Mouse (Mus musculus) limb, embryonic 11.5 days (tissue): ENCODE data around the gene Afap1. TPM values are rescaled to one million over a fixed set of nuclear protein-coding genes. Genes with fewer than 3 reads are reported as not detected.

Source experiments
- ATAC-seq: fragments of 200-750 bp; cut with Nextera tagmentation; 2 replicates; pipeline ENCODE4 v1.8.0; 2017; ENCODE audit warnings: low read depth; ENCODE audit not compliant: insufficient number of reproducible peaks, low FRiP score, low TSS enrichment
- DNase-seq: peaks from one replicate; pipeline ENCODE4 v3.0.0-alpha.2; 2015; ENCODE audit warnings: low spot score
- H3K27ac ChIP-seq: fragments of 300-500 bp; sonication (generic); replicated peaks from 2 replicates; pipeline ENCODE4 v1.5.1; 2014; ENCODE audit warnings: low read depth, mild to moderate bottlenecking, low read length
- H3K27me3 ChIP-seq: fragments of 300-500 bp; sonication (generic); 2 replicates; pipeline ENCODE4 v1.6.1; 2014; ENCODE audit warnings: mild to moderate bottlenecking, low read length, mixed read lengths; ENCODE audit not compliant: control insufficient read depth, insufficient read depth
- H3K36me3 ChIP-seq: fragments of 300-500 bp; sonication (generic); 2 replicates; pipeline ENCODE4 v1.6.1; 2014; ENCODE audit warnings: mild to moderate bottlenecking, low read length, moderate library complexity, mixed read lengths; ENCODE audit not compliant: control insufficient read depth, insufficient read depth
- H3K4me1 ChIP-seq: fragments of 300-500 bp; sonication (generic); 2 replicates; pipeline ENCODE4 v1.6.1; 2014; ENCODE audit warnings: low read length, mixed read lengths; ENCODE audit not compliant: control insufficient read depth, insufficient read depth
- H3K4me2 ChIP-seq: fragments of 300-500 bp; sonication (generic); 2 replicates; pipeline ENCODE4 v1.6.1; 2014; ENCODE audit warnings: low read depth, mild to moderate bottlenecking, moderate library complexity; ENCODE audit not compliant: severe bottlenecking
- H3K4me3 ChIP-seq: fragments of 300-500 bp; sonication (generic); 2 replicates; pipeline ENCODE4 v1.5.1; 2014; ENCODE audit warnings: low read depth, low read length
- H3K9ac ChIP-seq: fragments of 300-500 bp; sonication (generic); 2 replicates; pipeline ENCODE4 v1.6.1; 2014; ENCODE audit warnings: mild to moderate bottlenecking, low read length
- H3K9me3 ChIP-seq: fragments of 300-500 bp; sonication (generic); 2 replicates; pipeline ENCODE4 v1.6.1; 2016; ENCODE audit warnings: low read length; ENCODE audit not compliant: control insufficient read depth
- WGBS: fragments of 180-500 bp; shearing (Covaris S2); extraction: QIAGEN DNeasy Blood & Tissue Kit; methylation state at CpG from one replicate; pipeline ENCODE4 v1.1.7; 2014; 5-methylcytosine and 5-hydroxymethylcytosine counted together
- polyA plus RNA-seq: library from polyadenylated mRNA; unstranded; fragments of >200 nt; fragmentation: Nextera tagmentation; extraction: Ambion mirVana; gene quantifications from 2 replicates; pipeline ENCODE4 v1.2.1, GENCODE M21; 2014

Afap1 gene
- polyA plus RNA-seq, 1 experiment from 2014 or later = 13.7 TPM

GRCm38 (mm10) chr5:35915629-35916300 lies 22.6 kb downstream of the Afap1 start:
- Histone ChIP-seq H3K4me2 (no peak overlapping the region), H3K27ac (no peak overlapping the region), H3K9ac (no peak overlapping the region), H3K4me1 (peaks cover 19% of the 10 kb centered on the region), H3K4me3 (no peak overlapping the region), H3K36me3 (no peaks in the 10 kb centered on the region), H3K9me3 (no peaks in the 10 kb centered on the region), H3K27me3 (no peaks in the 10 kb centered on the region)
- no peak for ATAC-seq
- 60% methylated on average over 12 of the region's 12 CpGs for WGBS
- no peak for DNase-seq

GRCm38 (mm10) chr5:35916666-35917065 lies 23.5 kb downstream of the Afap1 start:
- Histone ChIP-seq H3K36me3 (no peaks in the 10 kb centered on the region), H3K4me3 (no peak overlapping the region), H3K27me3 (no peaks in the 10 kb centered on the region), H3K4me1 (peaks cover 25% of the 10 kb centered on the region), H3K4me2 (no peak overlapping the region), H3K9me3 (no peaks in the 10 kb centered on the region), H3K27ac (no peak overlapping the region), H3K9ac (no peak overlapping the region)
- ATAC-seq (no peak), DNase-seq (no peak)
- 80% methylated on average over 5 of the region's 5 CpGs for WGBS

- Histone ChIP-seq H3K4me2 (no peak overlapping the region), H3K9me3 (no peaks in the 10 kb centered on the region), H3K4me3 (no peak overlapping the region), H3K4me1 (peaks cover 29% of the 10 kb centered on the region), H3K9ac (no peak overlapping the region), H3K36me3 (no peaks in the 10 kb centered on the region), H3K27ac (0 out of 2 replicates have a peak overlapping the region, but pooled peaks have one; percentile 36), H3K27me3 (no peaks in the 10 kb centered on the region)
- whole genome bisulfite sequencing = 24% methylated on average over 8 of the region's 8 CpGs
- DNase-seq = no peak
- ATAC-seq = no peak
Observed at GRCm38 (mm10) chr5:35918387-35918786, 25.3 kb downstream of the Afap1 start.

DNA sequence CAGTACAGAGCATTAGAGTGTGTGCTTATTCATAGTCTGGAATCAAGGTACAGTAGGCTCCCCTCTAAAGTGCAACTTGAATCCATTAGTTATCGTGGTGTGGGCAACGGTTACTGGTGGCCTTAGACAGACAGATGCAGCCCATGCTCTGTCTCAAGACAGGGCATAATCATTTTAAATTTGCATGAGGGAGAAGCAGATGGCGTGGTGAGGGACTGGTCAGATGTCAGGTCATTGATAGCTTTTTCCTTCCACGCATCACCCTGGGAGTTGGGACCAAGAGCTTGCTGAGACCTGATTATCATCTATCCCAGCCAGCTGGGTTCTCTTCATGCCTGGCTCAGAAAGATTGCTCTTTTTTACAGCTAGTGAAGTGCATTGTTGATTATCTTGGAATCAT lies 27.0 kb downstream of the Afap1 start:
- no peak for ATAC-seq
- H3K4me3 ChIP-seq = no peak overlapping the region
- no peak overlapping the region for H3K27ac ChIP-seq
- 75% methylated on average over 4 of the region's 4 CpGs for WGBS
- H3K9ac ChIP-seq = no peak overlapping the region
- H3K36me3 ChIP-seq = no peaks in the 10 kb centered on the region
- H3K4me2 ChIP-seq = no peak overlapping the region
- DNase-seq = no peak
- no peaks in the 10 kb centered on the region for H3K27me3 ChIP-seq
- H3K9me3 ChIP-seq = no peaks in the 10 kb centered on the region
- peaks cover 35% of the 10 kb centered on the region for H3K4me1 ChIP-seq

GRCm38 (mm10) chr5:35920557-35920956 lies 27.4 kb downstream of the Afap1 start:
- ATAC-seq (no peak), DNase-seq (no peak)
- peaks cover 36% of the 10 kb centered on the region for H3K4me1 ChIP-seq
- no peak overlapping the region for H3K9ac ChIP-seq
- H3K27me3 ChIP-seq = no peaks in the 10 kb centered on the region
- no peak overlapping the region for H3K27ac ChIP-seq
- no peak overlapping the region for H3K4me3 ChIP-seq
- H3K4me2 ChIP-seq = no peak overlapping the region
- H3K9me3 ChIP-seq = no peaks in the 10 kb centered on the region
- no peaks in the 10 kb centered on the region for H3K36me3 ChIP-seq

GRCm38 (mm10) chr5:35921141-35921540 lies 28.0 kb downstream of the Afap1 start:
- Histone ChIP-seq H3K36me3 (no peaks in the 10 kb centered on the region), H3K9me3 (no peaks in the 10 kb centered on the region), H3K4me3 (no peak overlapping the region), H3K27me3 (no peaks in the 10 kb centered on the region), H3K9ac (no peak overlapping the region), H3K4me2 (no peak overlapping the region; the same call in 1 of the 2 replicates), H3K4me1 (peaks cover 40% of the 10 kb centered on the region), H3K27ac (no peak overlapping the region)
- DNase-seq = no peak
- 86% methylated on average over 6 of the region's 6 CpGs for WGBS
- ATAC-seq = no peak

DNA sequence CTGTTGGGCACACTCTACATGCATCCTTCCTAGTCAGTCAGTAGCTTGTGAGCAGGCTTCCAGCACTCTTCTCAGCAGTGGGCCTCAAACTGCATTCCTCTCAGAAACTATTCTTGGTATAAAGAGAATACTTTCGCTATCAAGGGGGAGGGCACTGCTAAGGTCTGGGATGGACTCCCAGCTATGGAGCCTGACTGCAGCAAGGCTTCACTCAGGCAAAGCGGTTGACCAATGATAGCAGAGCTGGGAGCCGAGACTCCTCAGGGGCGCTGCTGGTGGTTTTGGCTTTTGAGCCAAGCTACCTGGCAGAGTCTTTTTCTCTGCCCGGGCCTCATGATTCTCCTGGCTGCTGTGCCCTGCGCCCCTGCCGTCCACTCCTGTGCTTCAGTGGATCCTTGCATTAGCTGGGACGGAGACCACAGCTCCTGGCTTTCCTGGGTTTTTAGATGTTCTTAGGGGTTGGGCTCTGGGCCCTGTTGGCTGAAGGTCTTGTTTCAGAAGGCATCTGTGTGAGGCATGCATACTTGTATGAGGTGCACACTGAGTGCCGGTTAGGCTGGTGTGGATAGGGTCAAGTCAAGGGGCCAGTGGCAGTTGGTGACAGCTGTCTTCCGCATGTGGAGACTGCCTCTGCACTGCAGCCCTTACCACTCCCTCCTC lies 28.6 kb downstream of the Afap1 start:
- Histone ChIP-seq H3K9ac (no peak overlapping the region), H3K27me3 (no peaks in the 10 kb centered on the region), H3K4me3 (no peak overlapping the region), H3K4me2 (no peak overlapping the region; the same call in 1 of the 2 replicates), H3K9me3 (no peaks in the 10 kb centered on the region), H3K36me3 (no peaks in the 10 kb centered on the region), H3K27ac (no peak overlapping the region), H3K4me1 (peaks cover 42% of the 10 kb centered on the region)
- DNase-seq = peak; percentile 55
- 46% methylated on average over 10 of the region's 10 CpGs for WGBS
- peak; percentile 63; the same call in 1 of the 2 replicates for ATAC-seq

DNA sequence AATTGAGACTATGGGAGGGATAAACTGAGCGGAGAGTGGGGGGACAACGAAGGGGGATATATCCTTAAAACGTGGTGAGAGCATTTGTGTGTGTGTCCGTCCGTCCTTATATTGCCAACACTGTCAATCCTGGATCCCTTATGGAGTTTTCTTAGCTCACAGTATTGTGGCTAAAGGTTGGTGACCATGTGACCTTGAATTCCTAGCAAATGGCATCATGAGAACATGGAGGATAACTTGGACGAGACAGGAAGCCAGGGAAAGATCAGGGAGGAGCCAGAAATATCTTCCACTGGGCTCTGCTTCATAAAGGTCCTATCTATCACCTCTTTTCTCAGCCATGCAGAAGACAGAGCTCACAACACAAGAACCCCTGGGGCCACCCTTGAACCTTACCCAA lies 30.3 kb downstream of the Afap1 start:
- Histone ChIP-seq H3K9me3 (no peaks in the 10 kb centered on the region), H3K4me1 (peaks cover 37% of the 10 kb centered on the region), H3K4me3 (no peak overlapping the region), H3K36me3 (no peaks in the 10 kb centered on the region), H3K27me3 (no peaks in the 10 kb centered on the region), H3K4me2 (no peak overlapping the region), H3K9ac (no peak overlapping the region), H3K27ac (no peak overlapping the region)
- no peak for ATAC-seq
- 87% methylated on average over 6 of the region's 6 CpGs for WGBS
- no peak for DNase-seq
